Mouse (Mus musculus): ENCODE data around the gene Patj.
A peak's percentile ranks its signal among the peaks of the same experiment; 100 is the strongest.
"Not testable (repeated sequence)": the region's sequence is repeated elsewhere in the genome, so short reads cannot be mapped to it uniquely, and the experiment has no call there.

The Patj gene

GRCm38 (mm10) chr4:98395690-98396437 is at the start of gene Patj:
Gene Patj (plus strand): TSS chr4:98395785.
- DNase-seq = peak; percentile 60 to 65

GRCm38 (mm10) chr4:98348580-98348979 is 47.0 kb upstream of the Patj start:
- DNase-seq = no peak

- DNase-seq = no peak
Measured at GRCm38 (mm10) chr4:98358034-98358809, 37.4 kb upstream of the Patj start.

GRCm38 (mm10) chr4:98375401-98375800 is 20.2 kb upstream of the Patj start:
- DNase-seq = peak; percentile 39 to 43

- DNase-seq = no peak
Measured at GRCm38 (mm10) chr4:98376943-98377342, 18.6 kb upstream of the Patj start.

- DNase-seq = peak; percentile 88 to 89
Measured at GRCm38 (mm10) chr4:98382716-98383424, 12.7 kb upstream of the Patj start, which contains the start of gene Tm2d1. Gene Tm2d1 (minus strand): TSS chr4:98383306.

- no peak for DNase-seq
Measured at GRCm38 (mm10) chr4:98385036-98385435, 10.5 kb upstream of the Patj start.

- no peak for DNase-seq
Measured at GRCm38 (mm10) chr4:98395346-98395689, 267 bp upstream of the Patj start.

GRCm38 (mm10) chr4:98400926-98401583 is 5.5 kb downstream of the Patj start:
- no peak for DNase-seq

GRCm38 (mm10) chr4:98401584-98401962 is 6.0 kb downstream of the Patj start:
- no peak for DNase-seq

- no peak for DNase-seq
Measured at GRCm38 (mm10) chr4:98403492-98403891, 7.9 kb downstream of the Patj start.

GRCm38 (mm10) chr4:98404412-98404811 is 8.8 kb downstream of the Patj start:
- DNase-seq = no peak

GRCm38 (mm10) chr4:98408455-98408854 is 12.9 kb downstream of the Patj start:
- no peak for DNase-seq

- DNase-seq = not testable (repeated sequence)
Measured at GRCm38 (mm10) chr4:98415150-98415549, 19.6 kb downstream of the Patj start.

GRCm38 (mm10) chr4:98428371-98428770 is 32.8 kb downstream of the Patj start:
- DNase-seq = no peak

- DNase-seq = peak; percentile 42
Measured at GRCm38 (mm10) chr4:98435641-98436457, 40.3 kb downstream of the Patj start.

GRCm38 (mm10) chr4:98436664-98437363 is 41.2 kb downstream of the Patj start:
- peak; percentile 83 to 85 for DNase-seq

GRCm38 (mm10) chr4:98439261-98440005 is 43.8 kb downstream of the Patj start:
- peak; percentile 14 to 19 for DNase-seq

- DNase-seq = no peak
Measured at GRCm38 (mm10) chr4:98441248-98441647, 45.7 kb downstream of the Patj start.

- peak; percentile 60 to 67 for DNase-seq
Measured at GRCm38 (mm10) chr4:98444437-98445139, 49.0 kb downstream of the Patj start.
